Mouse (Mus musculus) MEL (cell line): ENCODE results near the gene Mturn.

Source experiments
- CTCF ChIP-seq, 3 experiments: IDR thresholded peaks in 2 of 3; conservative IDR thresholded peaks in 1 of 3; 2 replicates each; pipeline ENCODE4 v1.5.1; 2011 to 2012; ENCODE audit warnings: low read length in 3 of 3, low read depth in 2 of 3, mild to moderate bottlenecking in 2 of 3, improper control_type of control experiment in 1 of 3, inconsistent platforms in 1 of 3, mixed read lengths in 1 of 3, moderate library complexity in 1 of 3; ENCODE audit not compliant: control insufficient read depth in 1 of 3, insufficient read depth in 1 of 3, poor library complexity in 1 of 3, severe bottlenecking in 1 of 3
- EP300 ChIP-seq, 2 experiments: IDR thresholded peaks; 2 replicates each; pipeline ENCODE4 v1.6.1; 2011; ENCODE audit warnings: improper control_type of control experiment in 2 of 2, low read length in 2 of 2, low read depth in 1 of 2, mild to moderate bottlenecking in 1 of 2
- KAT2A ChIP-seq: conservative IDR thresholded peaks from 2 replicates; pipeline ENCODE4 v1.6.1; 2012; ENCODE audit warnings: low read depth, low read length, improper control_type of control experiment, inconsistent platforms
- MAX ChIP-seq: IDR thresholded peaks from 2 replicates; pipeline ENCODE4 v1.6.1; 2011; ENCODE audit warnings: low read length, improper control_type of control experiment
- MAZ ChIP-seq: IDR thresholded peaks from 2 replicates; pipeline ENCODE4 v1.6.1; 2012; ENCODE audit warnings: low read depth, mild to moderate bottlenecking, inconsistent platforms, low read length, improper control_type of control experiment
- MEF2A ChIP-seq: IDR thresholded peaks from 2 replicates; pipeline ENCODE4 v1.6.1; 2014; ENCODE audit warnings: low read depth, mild to moderate bottlenecking, inconsistent platforms, low read length, improper control_type of control experiment; ENCODE audit not compliant: poor library complexity, insufficient replicate concordance, severe bottlenecking; ENCODE audit errors: extremely low read depth
- MXI1 ChIP-seq: IDR thresholded peaks from 2 replicates; pipeline ENCODE4 v1.6.1; 2011; ENCODE audit warnings: mild to moderate bottlenecking, low read depth, low read length, improper control_type of control experiment
- POLR2A ChIP-seq, 2 experiments: IDR thresholded peaks; 2 replicates each; pipeline ENCODE4 v1.6.1; 2011 to 2012; ENCODE audit warnings: low read length in 2 of 2, mild to moderate bottlenecking in 2 of 2, control low read depth in 1 of 2, improper control_type of control experiment in 1 of 2, low read depth in 1 of 2, moderate library complexity in 1 of 2; ENCODE audit not compliant: control insufficient read depth in 1 of 2, insufficient read depth in 1 of 2, poor library complexity in 1 of 2
- POLR2AphosphoS2 ChIP-seq: IDR thresholded peaks from 2 replicates; pipeline ENCODE4 v1.6.1; 2011; ENCODE audit warnings: low read length, improper control_type of control experiment
- POLR2AphosphoS5 ChIP-seq: IDR thresholded peaks from 2 replicates; pipeline ENCODE4 v1.6.1; 2012; ENCODE audit warnings: low read depth, borderline replicate concordance, mild to moderate bottlenecking, inconsistent platforms, low read length, moderate library complexity, mixed read lengths
- SMC3 ChIP-seq: IDR thresholded peaks from 2 replicates; pipeline ENCODE4 v1.6.1; 2011; ENCODE audit warnings: low read depth, low read length, improper control_type of control experiment
- USF1 ChIP-seq: IDR thresholded peaks from 2 replicates; pipeline ENCODE4 v1.6.1; 2014; ENCODE audit warnings: low read depth, mild to moderate bottlenecking, inconsistent platforms, low read length, improper control_type of control experiment, moderate library complexity

DNA sequence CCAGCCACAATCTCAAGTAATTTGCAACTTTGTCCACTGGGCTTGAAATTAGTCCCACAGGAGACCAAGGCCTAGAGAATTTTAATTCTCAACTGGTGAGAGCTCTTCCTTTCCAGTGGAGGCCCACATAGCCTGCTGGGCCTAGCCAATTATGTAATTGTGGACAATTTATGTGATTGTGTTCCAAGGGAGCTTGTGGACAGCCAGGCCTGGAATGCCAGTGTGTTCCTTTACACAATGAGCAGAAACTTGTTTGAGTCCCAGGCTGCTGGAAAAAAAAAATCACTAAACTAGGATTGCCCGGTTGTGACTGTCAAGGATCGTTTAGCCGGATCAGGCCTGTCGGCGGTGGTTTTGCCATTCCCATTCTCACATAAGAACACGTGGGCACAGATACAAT lies 11.9 kb downstream of the Mturn start:
- TF ChIP-seq CTCF (IDR thresholded peaks at IDR 0.05 in 2 of 3, conservative IDR thresholded peaks at IDR 0.05 in 1 of 3; ENCODE audit: control insufficient read depth in 1 of 3, insufficient read depth in 1 of 3, low read depth in 2 of 3, low read length in 3 of 3, poor library complexity in 1 of 3, severe bottlenecking in 1 of 3) (no peak), POLR2AphosphoS2 (no peak), POLR2A (IDR thresholded peaks at IDR 0.05; ENCODE audit: control insufficient read depth in 1 of 2, insufficient read depth in 1 of 2, low read depth in 1 of 2, low read length in 2 of 2, poor library complexity in 1 of 2) (no peak), MAX (no peak), SMC3 (no peak), USF1 (no peak), POLR2AphosphoS5 (no peak), EP300 (IDR thresholded peaks at IDR 0.05; ENCODE audit: low read depth in 1 of 2, low read length in 2 of 2) (no peak), MAZ (no peak), MEF2A (no peak), KAT2A (no peak), MXI1 (no peak)
